Mouse (Mus musculus): ENCODE measurements around the gene Rcn3.

DNA sequence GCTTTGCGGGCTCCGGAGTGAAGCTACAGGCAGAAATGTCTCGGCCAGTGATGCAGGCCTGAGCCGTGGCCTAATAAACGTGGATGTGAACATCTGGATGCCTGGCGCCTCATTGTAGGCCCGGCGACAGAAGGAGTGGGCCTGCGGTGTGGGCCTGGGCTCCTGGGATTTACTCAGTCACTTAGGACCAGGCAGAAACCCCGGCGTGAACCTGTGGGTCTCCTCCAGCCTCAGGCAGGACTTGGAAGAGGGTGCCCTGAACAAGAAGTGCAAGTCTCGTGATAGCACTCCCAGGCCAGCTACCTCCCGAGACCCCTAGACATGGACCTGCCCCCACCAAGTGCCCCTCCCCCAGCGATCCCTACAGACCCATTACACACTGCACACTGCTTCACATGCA is 14.7 kb downstream of the Rcn3 start:
- no peak for TF ChIP-seq POLR2A (IDR thresholded peaks at IDR 0.05; ENCODE audit: borderline replicate concordance, control insufficient read depth, low read depth, low read length)
- TF ChIP-seq CTCF (IDR thresholded peaks at IDR 0.05; ENCODE audit: control insufficient read depth, insufficient read depth, low read length) = no peak
